Mouse (Mus musculus): Measurements from ENCODE around the gene Hist1h1a. TPM values are rescaled to one million over a fixed set of nuclear protein-coding genes. Genes with fewer than 3 reads are reported as not detected.
"Not testable (repeated sequence)": the region's sequence is repeated elsewhere in the genome, so short reads cannot be mapped to it uniquely, and the experiment has no call there.

The Hist1h1a gene
- total and polyA plus RNA-seq, 2 experiments from 2014 or later = 138 TPM; not detected in 1

DNA sequence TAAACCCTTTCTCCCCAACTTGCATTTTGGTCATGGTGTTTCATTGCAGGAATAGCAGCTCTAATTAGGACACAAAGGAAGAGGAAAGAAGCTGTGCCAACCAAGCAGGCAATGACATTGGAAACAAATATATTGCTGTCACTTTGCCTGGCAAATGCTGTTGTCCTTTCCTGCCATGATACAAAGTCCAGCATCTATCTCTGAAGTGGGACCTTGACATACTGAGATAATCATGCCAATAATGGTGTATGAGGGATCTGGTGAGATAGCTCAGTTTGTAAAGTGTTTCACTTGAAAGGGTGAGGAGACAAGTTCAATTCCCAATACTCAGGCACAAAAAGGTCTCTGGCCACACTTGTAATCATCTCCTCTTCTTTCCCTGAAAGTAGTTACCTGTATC lies 3.3 kb downstream of the Hist1h1a start:
- Histone ChIP-seq H3K27me3 (ENCODE audit: insufficient read depth, low read length) (no peaks in the 10 kb centered on the region), H3K36me3 (ENCODE audit: insufficient read depth, low read length) (no peaks in the 10 kb centered on the region), H3K9ac (replicated peaks; ENCODE audit: low read length, poor library complexity, severe bottlenecking) (no peak overlapping the region), H3K4me3 (ENCODE audit: low read depth, low read length) (no peak overlapping the region), H3K9me3 (ENCODE audit: low read length) (no peaks in the 10 kb centered on the region), H3K4me2 (ENCODE audit: low read depth, low read length, poor library complexity, severe bottlenecking) (no peak overlapping the region), H3K27ac (ENCODE audit: low read depth, low read length) (no peak overlapping the region), H3K4me1 (ENCODE audit: insufficient read depth, low read length) (0 out of 2 replicates have a peak, but pooled peaks cover 4% of the 10 kb centered on the region)
- ATAC-seq (ENCODE audit: low FRiP score) = no peak
- DNase-seq (ENCODE audit: low spot score) = no peak
- TF ChIP-seq CTCF (IDR thresholded peaks at IDR 0.05) = no peak

DNA sequence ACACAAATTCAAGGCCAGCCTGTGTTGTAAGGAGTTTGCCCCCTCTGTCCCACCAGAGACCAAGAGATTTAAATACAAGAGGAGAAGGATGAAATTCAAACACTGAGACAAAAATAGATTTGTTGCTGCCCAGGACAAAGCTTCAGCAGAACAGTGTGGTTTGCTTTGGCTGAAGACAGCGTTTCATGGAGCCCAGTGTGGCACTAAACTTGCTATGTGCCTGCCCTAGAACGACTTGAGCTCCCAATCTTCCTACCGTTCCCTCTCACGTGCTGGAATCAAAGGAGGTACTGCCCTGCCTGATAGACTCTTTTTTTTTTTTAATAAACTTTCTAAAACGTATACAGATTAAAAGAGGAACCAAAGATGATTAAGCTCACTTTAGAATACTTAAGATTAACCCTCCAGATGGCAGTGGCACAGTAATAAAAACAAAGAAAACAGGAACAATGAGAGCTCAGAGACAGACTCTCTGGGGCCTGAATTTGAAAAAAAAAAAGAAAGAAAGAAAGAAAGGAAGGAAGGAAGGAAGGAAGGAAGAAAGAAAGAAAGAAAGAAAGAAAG lies 5.5 kb downstream of the Hist1h1a start:
- WGBS = 29% methylated on average over 5 of the region's 5 CpGs

DNA sequence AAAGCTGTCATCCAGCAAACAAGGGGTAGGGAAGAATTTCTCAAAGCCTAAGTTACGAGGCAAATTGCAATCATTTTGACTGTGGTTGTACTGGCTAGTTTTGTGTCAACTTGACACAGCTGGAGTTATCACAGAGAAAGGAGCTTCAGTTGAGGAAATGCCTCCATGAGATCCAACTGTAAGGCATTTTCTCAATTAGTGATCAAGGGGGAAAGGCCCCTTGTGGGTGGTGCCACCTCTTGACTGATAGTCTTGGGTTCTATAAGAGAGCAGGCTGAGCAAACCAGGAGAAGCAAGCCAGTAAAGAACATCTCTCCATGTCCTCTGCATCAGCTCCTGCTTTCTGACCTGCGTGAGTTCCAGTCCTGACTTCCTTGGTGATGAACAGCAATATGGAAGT lies 6.1 kb downstream of the Hist1h1a start, which contains the start of gene Trim38:
TSS of gene Trim38 (plus strand) at position 301 of the 400 bp plus-strand sequence.
- ATAC-seq (ENCODE audit: low FRiP score); H3K9ac ChIP-seq (replicated peaks; ENCODE audit: low read length, poor library complexity, severe bottlenecking); H3K9me3 ChIP-seq (ENCODE audit: low read length); DNase-seq (ENCODE audit: low spot score); H3K4me2 ChIP-seq (ENCODE audit: low read depth, low read length, poor library complexity, severe bottlenecking); H3K27me3 ChIP-seq (ENCODE audit: insufficient read depth, low read length); H3K4me1 ChIP-seq (ENCODE audit: insufficient read depth, low read length); H3K36me3 ChIP-seq (ENCODE audit: insufficient read depth, low read length); H3K27ac ChIP-seq (ENCODE audit: low read depth, low read length); H3K4me3 ChIP-seq (ENCODE audit: low read depth, low read length): not testable (repeated sequence)
- WGBS = 86% methylated on average over 2 of the region's 2 CpGs

More for the DNA sequence above, 5.5 kb downstream of the Hist1h1a start:
- TF ChIP-seq CTCF (IDR thresholded peaks at IDR 0.05) = no peak
- no peaks in the 10 kb centered on the region for H3K27me3 ChIP-seq (ENCODE audit: insufficient read depth, low read length)
- no peak overlapping the region for H3K4me2 ChIP-seq (ENCODE audit: low read depth, low read length, poor library complexity, severe bottlenecking)
- no peaks in the 10 kb centered on the region for H3K9me3 ChIP-seq (ENCODE audit: low read length)
- H3K9ac ChIP-seq (replicated peaks; ENCODE audit: low read length, poor library complexity, severe bottlenecking) = no peak overlapping the region
- no peak overlapping the region for H3K27ac ChIP-seq (ENCODE audit: low read depth, low read length)
- DNase-seq (ENCODE audit: low spot score) = no peak
- no peak for ATAC-seq (ENCODE audit: low FRiP score)
- no peaks in the 10 kb centered on the region for H3K36me3 ChIP-seq (ENCODE audit: insufficient read depth, low read length)
- H3K4me3 ChIP-seq (ENCODE audit: low read depth, low read length) = no peak overlapping the region
- H3K4me1 ChIP-seq (ENCODE audit: insufficient read depth, low read length) = 0 out of 2 replicates have a peak, but pooled peaks cover 8% of the 10 kb centered on the region

DNA sequence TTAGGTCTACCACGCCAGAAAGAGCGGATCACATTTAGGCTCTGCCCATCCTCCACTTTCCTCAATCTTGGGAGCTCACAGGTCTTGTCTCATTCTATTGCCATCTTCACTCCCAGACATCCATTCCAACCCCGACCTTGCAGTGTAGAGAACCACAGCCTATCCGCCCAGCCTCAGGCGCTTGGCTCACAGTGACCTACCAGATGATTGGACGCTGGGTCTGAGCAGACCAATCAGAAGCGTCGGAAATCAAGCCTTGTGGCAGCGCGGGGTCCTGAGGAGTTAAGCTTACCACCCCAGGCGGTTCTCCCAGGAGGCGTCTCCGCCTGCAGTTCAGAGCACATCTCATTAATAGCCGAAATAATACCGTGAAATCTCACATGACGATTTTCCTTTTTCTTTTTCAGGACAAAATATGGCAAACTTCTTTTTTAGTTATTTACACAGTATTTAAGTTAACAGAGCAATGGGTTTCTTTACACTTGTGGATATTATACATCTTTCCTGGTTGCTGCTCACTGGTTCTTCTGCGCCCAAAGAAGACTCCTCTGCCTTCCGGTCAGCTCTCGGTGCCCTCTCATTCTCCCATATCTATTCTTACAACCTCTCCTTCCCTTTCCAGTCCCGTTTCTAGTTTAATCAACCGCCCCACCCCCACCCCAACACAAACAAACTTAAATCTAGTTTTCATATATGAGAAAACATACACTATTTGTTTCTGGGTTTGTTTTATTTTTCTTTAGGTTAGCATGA lies 9.3 kb downstream of the Hist1h1a start:
- H3K4me3 ChIP-seq (ENCODE audit: low read depth, low read length) = peak overlapping the region; percentile 18
- DNase-seq (ENCODE audit: low spot score) (peak; percentile 55), ATAC-seq (ENCODE audit: low FRiP score) (peak; percentile 86)
- H3K9ac ChIP-seq (replicated peaks; ENCODE audit: low read length, poor library complexity, severe bottlenecking) = no peak overlapping the region
- H3K4me1 ChIP-seq (ENCODE audit: insufficient read depth, low read length) = 0 out of 2 replicates have a peak, but pooled peaks cover 5% of the 10 kb centered on the region
- H3K4me2 ChIP-seq (ENCODE audit: low read depth, low read length, poor library complexity, severe bottlenecking) = peak overlapping the region; percentile 44
- no peak overlapping the region for H3K27ac ChIP-seq (ENCODE audit: low read depth, low read length)
- no peaks in the 10 kb centered on the region for H3K36me3 ChIP-seq (ENCODE audit: insufficient read depth, low read length)
- TF ChIP-seq CTCF (IDR thresholded peaks at IDR 0.05) = no peak
- no peaks in the 10 kb centered on the region for H3K9me3 ChIP-seq (ENCODE audit: low read length)
- WGBS = 20% methylated on average over 21 of the region's 21 CpGs
- H3K27me3 ChIP-seq (ENCODE audit: insufficient read depth, low read length) = no peaks in the 10 kb centered on the region

DNA sequence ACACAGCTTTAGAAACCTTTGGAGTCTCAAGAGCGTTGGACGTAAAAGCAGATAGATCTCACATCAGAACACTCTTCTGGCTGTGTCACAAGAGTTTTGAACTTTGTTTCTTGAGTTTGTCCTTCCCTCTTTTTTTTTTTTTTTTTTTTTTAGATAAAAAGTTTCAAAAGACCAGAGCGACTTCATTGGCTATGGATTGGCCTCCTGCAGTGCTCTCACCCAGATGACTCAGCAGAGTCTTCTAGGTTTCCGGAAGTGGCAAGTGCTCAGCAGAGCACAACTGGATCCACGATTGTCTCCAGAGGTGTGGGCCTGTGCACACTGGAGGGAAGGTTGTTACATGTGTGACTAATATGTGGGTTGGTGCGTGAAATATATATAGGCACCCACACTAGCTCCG lies 14.9 kb downstream of the Hist1h1a start:
- TF ChIP-seq CTCF (IDR thresholded peaks at IDR 0.05) = no peak
- DNase-seq (ENCODE audit: low spot score) = no peak
- H3K4me2 ChIP-seq (ENCODE audit: low read depth, low read length, poor library complexity, severe bottlenecking) = no peak overlapping the region
- H3K4me3 ChIP-seq (ENCODE audit: low read depth, low read length) = no peak overlapping the region
- no peaks in the 10 kb centered on the region for H3K4me1 ChIP-seq (ENCODE audit: insufficient read depth, low read length)
- no peak overlapping the region for H3K9ac ChIP-seq (replicated peaks; ENCODE audit: low read length, poor library complexity, severe bottlenecking)
- H3K27me3 ChIP-seq (ENCODE audit: insufficient read depth, low read length) = no peaks in the 10 kb centered on the region
- H3K27ac ChIP-seq (ENCODE audit: low read depth, low read length) = no peak overlapping the region
- no peak for ATAC-seq (ENCODE audit: low FRiP score)
- no peaks in the 10 kb centered on the region for H3K9me3 ChIP-seq (ENCODE audit: low read length)
- 95% methylated on average over 7 of the region's 7 CpGs for WGBS
- no peaks in the 10 kb centered on the region for H3K36me3 ChIP-seq (ENCODE audit: insufficient read depth, low read length)

DNA sequence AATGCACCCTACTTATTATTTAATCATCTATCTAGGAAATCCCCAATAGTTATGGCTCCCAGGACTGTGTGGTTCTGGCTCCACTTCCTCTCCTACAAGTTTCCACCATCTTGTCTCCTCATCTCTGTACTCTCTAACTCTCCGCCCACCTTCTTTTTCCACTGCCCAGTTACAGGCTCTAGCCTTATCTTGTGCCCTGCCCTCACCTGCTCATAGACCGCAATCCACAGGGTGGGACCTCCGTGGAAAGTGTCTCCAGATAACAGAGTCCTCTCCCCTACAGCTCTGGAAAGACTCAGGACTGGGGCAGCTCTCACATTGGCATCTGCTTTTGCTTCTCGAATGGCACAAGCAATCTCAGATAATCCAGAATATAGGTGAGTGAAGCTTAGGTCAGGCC lies 15.6 kb downstream of the Hist1h1a start:
- TF ChIP-seq CTCF (IDR thresholded peaks at IDR 0.05) = no peak
- H3K9ac ChIP-seq (replicated peaks; ENCODE audit: low read length, poor library complexity, severe bottlenecking) = no peak overlapping the region
- H3K27me3 ChIP-seq (ENCODE audit: insufficient read depth, low read length) = no peaks in the 10 kb centered on the region
- WGBS = 88% methylated on average over 4 of the region's 4 CpGs
- H3K27ac ChIP-seq (ENCODE audit: low read depth, low read length) = no peak overlapping the region
- ATAC-seq (ENCODE audit: low FRiP score) (no peak), DNase-seq (ENCODE audit: low spot score) (no peak)
- no peaks in the 10 kb centered on the region for H3K9me3 ChIP-seq (ENCODE audit: low read length)
- H3K4me3 ChIP-seq (ENCODE audit: low read depth, low read length) = no peak overlapping the region
- H3K4me1 ChIP-seq (ENCODE audit: insufficient read depth, low read length) = no peaks in the 10 kb centered on the region
- no peak overlapping the region for H3K4me2 ChIP-seq (ENCODE audit: low read depth, low read length, poor library complexity, severe bottlenecking)
- no peaks in the 10 kb centered on the region for H3K36me3 ChIP-seq (ENCODE audit: insufficient read depth, low read length)
